Mouse (Mus musculus) lung, embryonic 15.5 days (tissue): ENCODE measurements around the gene Rnf31. TPM values are rescaled to one million over a fixed set of nuclear protein-coding genes. Genes with fewer than 3 reads are reported as not detected.

ENCODE experiments used
- ATAC-seq: fragments of 200-750 bp; cut with Nextera tagmentation; 2 replicates; pipeline ENCODE4 v1.8.0; 2017; ENCODE audit warnings: moderate number of reproducible peaks, borderline replicate concordance; ENCODE audit not compliant: low FRiP score, low TSS enrichment; ENCODE audit errors: extremely low read depth
- H3K27ac ChIP-seq: fragments of 300-500 bp; sonication (generic); 2 replicates; pipeline ENCODE4 v1.5.1; 2015; ENCODE audit warnings: moderate library complexity, mild to moderate bottlenecking, inconsistent platforms
- H3K27me3 ChIP-seq: fragments of 300-500 bp; sonication (generic); 2 replicates; pipeline ENCODE4 v1.6.1; 2015; ENCODE audit warnings: inconsistent platforms
- H3K36me3 ChIP-seq: fragments of 300-500 bp; sonication (generic); 2 replicates; pipeline ENCODE4 v1.6.1; 2015; ENCODE audit warnings: inconsistent platforms
- H3K4me1 ChIP-seq: fragments of 300-500 bp; sonication (generic); 2 replicates; pipeline ENCODE4 v1.6.1; 2015; ENCODE audit warnings: inconsistent platforms
- H3K4me2 ChIP-seq: fragments of 300-500 bp; sonication (generic); 2 replicates; pipeline ENCODE4 v1.6.1; 2015; ENCODE audit warnings: inconsistent platforms, mild to moderate bottlenecking, moderate library complexity
- H3K4me3 ChIP-seq: fragments of 300-500 bp; sonication (generic); 2 replicates; pipeline ENCODE4 v1.5.1; 2015; ENCODE audit warnings: mild to moderate bottlenecking, inconsistent platforms
- H3K9ac ChIP-seq: fragments of 300-500 bp; sonication (generic); 2 replicates; pipeline ENCODE4 v1.6.1; 2015; ENCODE audit warnings: inconsistent platforms
- H3K9me3 ChIP-seq: fragments of 300-500 bp; sonication (generic); 2 replicates; pipeline ENCODE4 v1.6.1; 2016; ENCODE audit warnings: inconsistent platforms
- WGBS: fragments of 180-500 bp; shearing (Covaris S2); methylation state at CpG from one replicate; pipeline ENCODE4 v1.1.7; 2015; 5-methylcytosine and 5-hydroxymethylcytosine counted together
- polyA plus RNA-seq: library from polyadenylated mRNA; unstranded; fragments of >200 nt; fragmentation: Nextera tagmentation; extraction: Ambion mirVana; gene quantifications from 2 replicates; pipeline ENCODE4 v1.2.1, GENCODE M21; 2015

Rnf31 gene
- polyA plus RNA-seq, 1 experiment from 2014 or later = 16.0 TPM

DNA sequence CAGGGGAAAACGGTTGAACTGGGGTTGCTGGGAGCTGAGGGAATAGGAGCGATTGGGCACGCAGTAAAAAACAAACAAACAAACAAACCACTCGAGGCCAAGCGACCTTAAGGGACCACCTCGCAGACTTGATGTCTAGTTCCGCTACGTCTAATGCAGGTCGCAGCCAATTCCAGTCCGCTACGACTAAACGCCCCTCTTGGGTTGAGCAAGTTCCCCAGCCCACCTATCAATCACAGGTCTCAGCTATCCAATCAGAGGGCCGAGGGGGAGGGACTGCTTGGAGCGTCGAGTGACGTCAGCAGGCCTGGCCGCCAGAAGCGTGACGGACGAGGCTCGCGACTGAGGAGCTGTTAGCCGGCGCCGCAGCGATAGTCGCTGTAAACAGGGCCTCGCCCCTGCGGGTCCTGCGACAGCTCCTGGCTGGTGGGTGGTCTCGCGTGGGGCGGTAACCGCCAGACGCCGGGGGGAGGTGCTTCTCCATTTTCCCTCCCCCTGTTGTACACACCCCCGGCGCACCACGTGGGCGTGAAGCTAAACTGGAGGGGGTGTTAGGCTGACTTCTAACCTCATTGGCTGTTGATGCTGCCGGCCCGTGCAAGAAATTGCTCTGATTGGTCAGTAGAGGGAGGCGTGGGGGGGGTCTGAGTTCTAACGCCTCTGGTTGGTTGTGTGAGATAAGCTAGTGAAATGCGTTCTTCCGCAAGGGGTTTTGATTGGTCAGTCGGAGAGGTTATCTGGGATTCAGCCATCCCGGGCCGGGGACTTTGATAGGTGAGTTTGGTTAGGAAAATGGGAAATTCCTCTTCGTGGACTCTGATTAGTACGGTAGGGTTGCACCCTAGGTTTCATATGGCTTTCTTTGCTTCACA, 31.1 kb upstream of the Rnf31 start, which contains the start of gene A730061H03Rik:
A730061H03Rik (minus strand) TSS at position 205 of the 872 bp plus-strand sequence.
- Histone ChIP-seq H3K36me3 (peaks cover 18% of the 10 kb centered on the region), H3K9me3 (no peaks in the 10 kb centered on the region), H3K27me3 (no peaks in the 10 kb centered on the region), H3K4me3 (peak within 1 kb of the TSS; percentile 79), H3K4me1 (peaks cover 25% of the 10 kb centered on the region), H3K27ac (peak within 1 kb of the TSS; percentile 99), H3K9ac (peak within 1 kb of the TSS; percentile 78), H3K4me2 (peak within 1 kb of the TSS; percentile 70)
- ATAC-seq = peak; percentile 95
- under 1% methylated on average over 51 of the region's 51 CpGs for WGBS

DNA sequence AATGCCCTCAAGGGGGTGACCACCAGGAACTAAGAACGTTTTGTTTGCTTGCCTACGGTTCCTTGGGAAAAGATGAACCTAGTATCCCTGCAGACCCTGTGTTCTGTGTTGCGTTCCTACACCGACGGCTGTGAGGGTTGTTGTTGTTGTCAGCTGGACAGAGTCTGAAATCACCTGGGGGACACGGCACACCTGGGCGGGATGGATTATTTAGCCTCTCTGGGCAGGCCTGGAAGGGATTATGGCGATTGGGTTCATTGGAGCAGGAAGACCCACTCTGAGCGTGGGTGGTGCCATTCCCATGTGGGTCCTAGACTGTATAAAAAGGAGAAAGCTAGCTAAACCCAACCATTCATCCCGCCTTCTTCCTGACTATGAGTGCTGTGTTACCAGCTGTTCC, 29.6 kb upstream of the Rnf31 start:
- ATAC-seq = no peak
- peaks cover 25% of the 10 kb centered on the region for H3K4me1 ChIP-seq
- peaks cover 31% of the 10 kb centered on the region for H3K36me3 ChIP-seq
- H3K4me2 ChIP-seq = peak overlapping the region; percentile 70
- no peak overlapping the region for H3K27ac ChIP-seq
- no peaks in the 10 kb centered on the region for H3K9me3 ChIP-seq
- H3K9ac ChIP-seq = no peak overlapping the region
- H3K4me3 ChIP-seq = no peak overlapping the region
- 76% methylated on average over 10 of the region's 10 CpGs for WGBS
- H3K27me3 ChIP-seq = no peaks in the 10 kb centered on the region

DNA sequence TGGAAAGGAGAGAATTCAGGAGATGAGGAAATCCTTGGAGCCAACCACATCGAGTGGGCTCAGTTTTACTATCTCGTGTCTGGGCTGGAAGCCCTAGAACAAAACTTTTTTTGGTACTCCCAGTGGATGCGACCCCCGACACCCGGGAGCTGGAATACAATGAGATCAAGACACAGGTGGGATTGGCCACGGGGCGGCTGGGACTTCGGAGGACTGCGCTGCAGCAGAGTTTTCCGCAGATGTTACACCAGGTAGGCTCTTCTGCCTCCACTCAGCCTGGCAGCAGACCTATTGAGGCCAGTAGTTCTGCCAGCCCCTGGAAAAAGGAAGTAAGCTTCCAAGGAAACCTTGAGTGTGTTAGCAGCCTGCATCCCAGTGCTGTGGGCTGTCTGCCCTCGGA, 28.3 kb upstream of the Rnf31 start:
- no peak for ATAC-seq
- WGBS = 87% methylated on average over 11 of the region's 11 CpGs
- H3K4me2 ChIP-seq = no peak overlapping the region
- H3K27me3 ChIP-seq = no peaks in the 10 kb centered on the region
- peaks cover 44% of the 10 kb centered on the region for H3K36me3 ChIP-seq
- no peak overlapping the region for H3K9ac ChIP-seq
- H3K4me1 ChIP-seq = peaks cover 17% of the 10 kb centered on the region
- H3K27ac ChIP-seq = no peak overlapping the region
- H3K4me3 ChIP-seq = no peak overlapping the region
- H3K9me3 ChIP-seq = no peaks in the 10 kb centered on the region

DNA sequence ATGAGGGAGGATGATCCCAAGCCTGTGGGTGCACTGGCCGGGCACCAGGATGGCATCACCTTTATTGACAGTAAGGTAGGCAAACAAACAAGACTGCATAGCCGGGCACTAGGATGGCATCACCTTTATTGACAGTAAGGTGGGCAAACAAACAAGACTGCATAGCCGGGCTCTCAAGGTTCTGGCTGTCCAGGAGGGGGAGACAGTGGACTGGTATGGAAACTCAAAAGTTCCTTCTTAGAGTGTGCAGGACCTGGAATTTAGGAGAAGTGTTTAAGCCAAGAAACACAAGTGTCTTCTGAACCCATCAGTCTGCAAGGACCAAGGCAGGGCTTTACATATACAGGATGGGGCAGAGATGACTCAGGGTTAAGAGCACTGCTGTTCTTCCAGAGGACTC, 25.8 kb upstream of the Rnf31 start:
- Histone ChIP-seq H3K4me1 (peaks cover 14% of the 10 kb centered on the region), H3K27ac (no peak overlapping the region), H3K9me3 (no peaks in the 10 kb centered on the region), H3K4me2 (no peak overlapping the region), H3K27me3 (no peaks in the 10 kb centered on the region), H3K36me3 (peaks cover 60% of the 10 kb centered on the region), H3K4me3 (no peak overlapping the region), H3K9ac (no peak overlapping the region)
- 68% methylated on average over 3 of the region's 3 CpGs for WGBS
- ATAC-seq = no peak

DNA sequence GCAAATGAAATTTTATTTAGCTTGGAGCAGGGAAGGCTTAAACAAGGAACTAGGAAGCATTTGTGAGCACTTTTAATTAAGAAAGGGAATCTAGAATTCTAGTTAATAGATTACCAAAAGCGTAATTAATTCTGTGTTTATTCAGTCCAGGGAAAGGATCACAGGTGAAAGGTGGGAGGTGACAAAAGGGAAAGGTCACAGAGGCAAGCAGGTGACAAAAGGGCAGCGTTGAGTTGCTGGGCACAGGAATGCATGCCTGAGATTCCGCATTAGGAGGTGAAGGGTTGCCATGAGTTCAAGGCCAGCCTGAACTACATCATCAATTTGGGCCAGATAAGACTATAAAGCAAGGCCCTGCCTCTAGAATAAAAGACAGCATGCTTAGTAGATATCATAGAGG, 24.0 kb upstream of the Rnf31 start:
- Histone ChIP-seq H3K9me3 (no peaks in the 10 kb centered on the region), H3K4me2 (no peak overlapping the region), H3K4me1 (no peaks in the 10 kb centered on the region), H3K27me3 (no peaks in the 10 kb centered on the region), H3K36me3 (peaks cover 60% of the 10 kb centered on the region), H3K9ac (no peak overlapping the region), H3K27ac (no peak overlapping the region), H3K4me3 (no peak overlapping the region)
- WGBS = 84% methylated on average over 3 of the region's 3 CpGs
- ATAC-seq = no peak

DNA sequence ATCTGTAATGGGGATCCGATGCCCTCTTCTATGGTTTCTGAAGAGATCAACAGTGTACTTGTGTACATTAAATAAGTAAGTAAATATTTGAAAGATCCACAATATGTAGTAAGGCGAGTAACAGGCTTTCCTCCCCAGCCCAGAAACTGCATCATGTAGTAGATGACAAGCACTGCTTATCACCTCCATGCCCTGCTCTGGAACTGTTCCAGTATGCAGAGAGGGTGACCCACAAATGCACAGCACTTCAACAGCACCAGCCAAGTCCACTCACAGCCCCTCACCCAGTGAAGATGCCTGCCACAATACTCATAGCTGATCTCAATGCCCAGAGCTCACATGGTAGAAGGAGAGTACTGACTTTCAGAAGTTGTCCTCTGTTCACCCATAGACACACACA, 20.9 kb upstream of the Rnf31 start:
- no peak for ATAC-seq
- Histone ChIP-seq H3K4me2 (no peak overlapping the region), H3K9me3 (no peaks in the 10 kb centered on the region), H3K36me3 (peaks cover 41% of the 10 kb centered on the region), H3K27ac (no peak overlapping the region), H3K4me1 (peaks cover 3% of the 10 kb centered on the region; the same call in 1 of the 2 replicates), H3K9ac (no peak overlapping the region), H3K4me3 (no peak overlapping the region), H3K27me3 (no peaks in the 10 kb centered on the region)
- 78% methylated on average over 2 of the region's 2 CpGs for WGBS

DNA sequence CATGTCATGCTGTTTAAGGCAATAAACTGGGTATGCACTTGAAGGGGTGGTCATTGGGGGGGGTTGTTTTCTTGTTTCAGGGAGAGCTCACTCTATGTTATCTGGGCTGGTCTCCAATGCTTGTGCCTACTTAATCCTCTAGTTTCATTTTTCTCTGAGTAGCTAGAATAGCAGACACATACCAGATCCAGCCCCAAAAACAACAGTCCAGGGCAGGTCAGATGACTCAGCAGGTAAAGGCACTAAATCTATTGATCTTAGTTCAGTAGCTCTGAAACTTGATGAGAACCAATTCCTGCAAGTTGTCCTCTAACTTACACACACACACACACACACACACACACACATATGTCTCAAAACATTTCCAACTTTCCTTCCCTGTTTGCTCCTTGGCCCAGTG, 19.7 kb upstream of the Rnf31 start:
- Histone ChIP-seq H3K4me2 (no peak overlapping the region), H3K27ac (no peak overlapping the region), H3K4me3 (no peak overlapping the region), H3K4me1 (peaks cover 14% of the 10 kb centered on the region), H3K36me3 (peaks cover 30% of the 10 kb centered on the region), H3K9ac (no peak overlapping the region), H3K9me3 (no peaks in the 10 kb centered on the region), H3K27me3 (no peaks in the 10 kb centered on the region)
- ATAC-seq = no peak

DNA sequence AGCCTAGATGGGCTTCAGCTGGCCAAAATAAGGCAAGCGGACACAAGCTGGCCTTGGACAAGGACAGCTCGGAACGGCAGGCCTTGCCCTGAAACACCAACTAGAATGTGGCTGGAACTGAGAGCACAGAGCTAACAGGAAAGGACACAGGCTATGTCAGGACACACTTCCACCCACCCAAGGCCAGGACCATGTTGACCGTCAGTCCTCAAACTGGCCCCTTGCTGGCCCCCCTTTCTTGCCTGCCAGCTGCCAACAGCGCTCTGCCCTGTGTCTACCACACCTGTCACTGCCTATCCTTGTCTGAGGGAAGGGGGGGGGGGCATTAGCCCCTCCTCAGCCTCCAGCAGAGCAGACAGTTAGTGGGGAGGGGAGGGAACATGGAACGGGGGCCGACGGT, 16.2 kb upstream of the Rnf31 start, which contains the start of gene Fitm1:
Fitm1 (plus strand) TSS at position 316 of the 400 bp plus-strand sequence.
- Histone ChIP-seq H3K27me3 (no peaks in the 10 kb centered on the region), H3K4me1 (peaks cover 30% of the 10 kb centered on the region), H3K27ac (peak within 1 kb of the TSS; percentile 11; the same call in 1 of the 2 replicates), H3K4me2 (no peak within 1 kb of the TSS; the same call in 1 of the 2 replicates), H3K36me3 (no peaks in the 10 kb centered on the region), H3K9me3 (no peaks in the 10 kb centered on the region), H3K9ac (no peak within 1 kb of the TSS), H3K4me3 (no peak within 1 kb of the TSS)
- no peak for ATAC-seq
- 65% methylated on average over 8 of the region's 8 CpGs for WGBS

DNA sequence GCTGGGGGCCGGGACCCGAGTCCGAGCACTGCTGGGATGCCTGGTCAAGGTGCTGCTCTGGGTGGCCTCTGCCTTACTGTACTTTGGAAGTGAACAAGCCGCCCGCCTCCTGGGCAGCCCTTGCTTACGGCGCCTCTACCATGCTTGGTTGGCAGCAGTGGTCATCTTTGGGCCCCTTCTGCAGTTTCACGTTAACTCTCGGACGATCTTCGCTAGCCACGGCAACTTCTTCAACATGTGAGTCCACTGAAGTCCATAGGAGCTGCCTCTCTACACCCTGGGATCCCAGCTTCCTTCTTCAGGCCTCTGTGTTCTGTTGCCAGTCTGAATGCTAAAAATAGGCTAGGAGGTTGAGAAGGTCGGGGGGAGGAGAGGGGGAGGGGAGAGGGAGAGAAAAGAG, 15.8 kb upstream of the Rnf31 start:
- peaks cover 30% of the 10 kb centered on the region for H3K4me1 ChIP-seq
- no peaks in the 10 kb centered on the region for H3K9me3 ChIP-seq
- H3K9ac ChIP-seq = no peak overlapping the region
- ATAC-seq = no peak
- H3K27me3 ChIP-seq = no peaks in the 10 kb centered on the region
- H3K36me3 ChIP-seq = peaks cover 3% of the 10 kb centered on the region; the same call in 1 of the 2 replicates
- no peak overlapping the region for H3K27ac ChIP-seq
- no peak overlapping the region for H3K4me3 ChIP-seq
- 60% methylated on average over 13 of the region's 13 CpGs for WGBS
- H3K4me2 ChIP-seq = no peak overlapping the region; the same call in 1 of the 2 replicates

DNA sequence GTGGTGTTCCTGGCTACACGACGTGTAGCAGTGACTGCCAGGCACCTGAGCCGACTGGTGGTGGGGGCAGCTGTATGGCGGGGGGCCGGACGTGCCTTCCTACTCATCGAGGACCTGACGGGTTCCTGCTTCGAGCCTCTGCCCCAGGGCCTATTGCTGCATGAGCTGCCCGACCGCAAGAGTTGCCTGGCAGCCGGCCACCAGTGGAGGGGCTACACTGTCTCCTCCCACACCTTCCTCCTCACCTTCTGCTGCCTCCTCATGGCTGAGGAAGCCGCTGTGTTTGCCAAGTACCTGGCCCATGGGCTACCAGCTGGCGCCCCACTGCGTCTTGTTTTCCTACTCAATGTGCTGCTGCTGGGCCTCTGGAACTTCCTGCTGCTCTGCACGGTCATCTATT, 15.1 kb upstream of the Rnf31 start:
- H3K4me1 ChIP-seq = peaks cover 30% of the 10 kb centered on the region
- H3K4me2 ChIP-seq = no peak overlapping the region
- H3K4me3 ChIP-seq = no peak overlapping the region
- WGBS = 70% methylated on average over 13 of the region's 16 CpGs
- no peaks in the 10 kb centered on the region for H3K27me3 ChIP-seq
- H3K9me3 ChIP-seq = no peaks in the 10 kb centered on the region
- no peak for ATAC-seq
- no peak overlapping the region for H3K9ac ChIP-seq
- H3K36me3 ChIP-seq = peaks cover 7% of the 10 kb centered on the region
- peak overlapping the region; percentile 11; the same call in 1 of the 2 replicates for H3K27ac ChIP-seq

DNA sequence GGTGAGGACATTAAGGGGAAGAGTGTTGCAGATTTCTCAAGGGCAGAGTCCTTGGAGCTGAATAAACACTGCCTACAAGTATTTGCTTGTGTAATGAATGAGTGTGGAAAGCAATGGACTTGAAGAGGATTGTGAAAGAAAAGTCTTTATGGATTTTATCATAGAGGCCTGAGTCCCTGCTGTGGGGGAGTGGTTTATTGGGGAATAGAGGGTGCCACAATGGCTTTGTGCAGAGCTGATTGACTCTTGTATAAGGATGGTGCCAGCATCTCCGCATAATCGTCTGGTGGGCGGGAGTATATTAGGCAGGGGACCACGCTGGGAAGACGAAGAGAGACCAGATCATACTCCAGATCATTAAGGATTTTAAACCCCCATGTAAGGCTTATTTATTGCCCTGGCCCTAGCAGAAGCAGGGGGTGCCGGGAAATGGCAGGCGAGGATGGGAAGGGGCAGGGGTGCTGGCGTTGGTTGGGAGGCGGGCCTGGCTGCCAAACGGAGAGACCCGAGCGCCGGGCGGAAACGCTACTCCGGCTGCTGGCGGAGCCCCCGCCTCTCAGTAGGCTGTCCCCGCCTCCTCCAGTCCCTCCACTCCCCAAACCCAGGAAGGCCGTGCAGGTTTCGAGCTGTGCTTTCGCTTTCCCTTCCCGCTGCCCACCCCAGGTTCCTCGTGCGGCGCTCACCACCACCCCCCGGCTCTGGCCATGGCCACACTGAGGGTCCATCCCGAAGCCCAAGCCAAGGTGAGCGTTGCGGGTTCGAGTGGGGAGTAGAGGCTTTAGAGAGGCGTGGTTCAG, 13.4 kb upstream of the Rnf31 start, which contains the start of gene Psme1:
Psme1 (plus strand) TSS at position 253 of the 797 bp plus-strand sequence.
- Histone ChIP-seq H3K36me3 (peaks cover 16% of the 10 kb centered on the region), H3K27ac (peak within 1 kb of the TSS; percentile 90), H3K4me2 (peak within 1 kb of the TSS; percentile 85), H3K9ac (peak within 1 kb of the TSS; percentile 74), H3K9me3 (no peaks in the 10 kb centered on the region), H3K4me3 (peak within 1 kb of the TSS; percentile 79), H3K4me1 (peaks cover 30% of the 10 kb centered on the region), H3K27me3 (no peaks in the 10 kb centered on the region)
- WGBS = under 1% methylated on average over 32 of the region's 32 CpGs
- ATAC-seq = peak; percentile 93
